Mouse (Mus musculus) embryonic facial prominence, embryonic 10.5 days (tissue): ENCODE results near the gene Negr1. TPM values are rescaled to one million over a fixed set of nuclear protein-coding genes. Genes with fewer than 3 reads are reported as not detected.
A peak's percentile ranks its signal among the peaks of the same experiment; 100 is the strongest.

Experiments used
- DNase-seq: peaks from one replicate; pipeline ENCODE4 v3.0.0-alpha.2; 2017; ENCODE audit warnings: low spot score
- H3K27ac ChIP-seq: fragments of 300-500 bp; sonication (generic); replicated peaks from 2 replicates; pipeline ENCODE4 v1.5.1; 2016; ENCODE audit warnings: mild to moderate bottlenecking
- H3K27me3 ChIP-seq: fragments of 300-500 bp; sonication (generic); replicated peaks from 2 replicates; pipeline ENCODE4 v1.6.1; 2016; ENCODE audit warnings: low read depth, mild to moderate bottlenecking; ENCODE audit not compliant: poor library complexity, severe bottlenecking
- H3K36me3 ChIP-seq: fragments of 300-500 bp; sonication (generic); replicated peaks from 2 replicates; pipeline ENCODE4 v1.6.1; 2016; ENCODE audit warnings: mild to moderate bottlenecking, moderate library complexity
- H3K4me1 ChIP-seq: fragments of 300-500 bp; sonication (generic); 2 replicates; pipeline ENCODE4 v1.6.1; 2016
- H3K4me3 ChIP-seq: fragments of 300-500 bp; sonication (generic); 2 replicates; pipeline ENCODE4 v1.5.1; 2016; ENCODE audit warnings: mild to moderate bottlenecking, moderate library complexity
- H3K9me3 ChIP-seq: fragments of 300-500 bp; sonication (generic); 2 replicates; pipeline ENCODE4 v1.6.1; 2016; ENCODE audit warnings: mild to moderate bottlenecking
- WGBS: fragments of 180-500 bp; shearing (Covaris S2); methylation state at CpG from one replicate; pipeline ENCODE4 v1.1.7; 2016; 5-methylcytosine and 5-hydroxymethylcytosine counted together
- polyA plus RNA-seq: library from polyadenylated mRNA; unstranded; fragments of >200 nt; fragmentation: Nextera tagmentation; extraction: Ambion mirVana; gene quantifications from 2 replicates; pipeline ENCODE4 v1.2.1, GENCODE M21; 2016

Gene Negr1
- polyA plus RNA-seq, 1 experiment from 2014 or later: 3.6 TPM

- Histone ChIP-seq H3K9me3 (no peaks in the 10 kb centered on the region), H3K36me3 (no peaks in the 10 kb centered on the region), H3K27me3 (no peaks in the 10 kb centered on the region), H3K4me3 (no peak overlapping the region), H3K4me1 (no peaks in the 10 kb centered on the region), H3K27ac (no peak overlapping the region)
- DNase-seq: no peak
- WGBS: 92% methylated on average over 1 of the region's 1 CpGs
Measured at GRCm38 (mm10) chr3:157080585-157080984, 519.0 kb downstream of the Negr1 start.

- DNase-seq: no peak
- WGBS: 88% methylated on average over 8 of the region's 8 CpGs
- no peak overlapping the region for H3K4me3 ChIP-seq
- H3K4me1 ChIP-seq: no peaks in the 10 kb centered on the region
- no peaks in the 10 kb centered on the region for H3K27me3 ChIP-seq
- H3K9me3 ChIP-seq: no peaks in the 10 kb centered on the region
- H3K36me3 ChIP-seq: no peaks in the 10 kb centered on the region
- H3K27ac ChIP-seq: no peak overlapping the region
Measured at GRCm38 (mm10) chr3:157082808-157083784, 521.5 kb downstream of the Negr1 start.

GRCm38 (mm10) chr3:157085180-157085579 lies 523.6 kb downstream of the Negr1 start:
- Histone ChIP-seq H3K4me3 (no peak overlapping the region), H3K27me3 (no peaks in the 10 kb centered on the region), H3K36me3 (no peaks in the 10 kb centered on the region), H3K27ac (no peak overlapping the region), H3K4me1 (no peaks in the 10 kb centered on the region), H3K9me3 (no peaks in the 10 kb centered on the region)
- no peak for DNase-seq
- WGBS: 79% methylated on average over 1 of the region's 1 CpGs

- Histone ChIP-seq H3K27ac (no peak overlapping the region), H3K4me3 (no peak overlapping the region), H3K9me3 (no peaks in the 10 kb centered on the region), H3K36me3 (no peaks in the 10 kb centered on the region), H3K4me1 (no peaks in the 10 kb centered on the region), H3K27me3 (no peaks in the 10 kb centered on the region)
- DNase-seq: no peak
- WGBS: 65% methylated on average over 4 of the region's 4 CpGs
Measured at GRCm38 (mm10) chr3:157090051-157090450, 528.5 kb downstream of the Negr1 start.

- WGBS: 94% methylated on average over 1 of the region's 1 CpGs
- Histone ChIP-seq H3K4me1 (no peaks in the 10 kb centered on the region), H3K27me3 (no peaks in the 10 kb centered on the region), H3K36me3 (no peaks in the 10 kb centered on the region), H3K4me3 (no peak overlapping the region), H3K27ac (no peak overlapping the region), H3K9me3 (no peaks in the 10 kb centered on the region)
- no peak for DNase-seq
Measured at GRCm38 (mm10) chr3:157096284-157096683, 534.7 kb downstream of the Negr1 start.

- Histone ChIP-seq H3K36me3 (no peaks in the 10 kb centered on the region), H3K9me3 (no peaks in the 10 kb centered on the region), H3K4me1 (no peaks in the 10 kb centered on the region), H3K27ac (no peak overlapping the region), H3K4me3 (no peak overlapping the region), H3K27me3 (no peaks in the 10 kb centered on the region)
- no peak for DNase-seq
Measured at GRCm38 (mm10) chr3:157097514-157097913, 535.9 kb downstream of the Negr1 start.

GRCm38 (mm10) chr3:157098417-157098816 lies 536.8 kb downstream of the Negr1 start:
- no peaks in the 10 kb centered on the region for H3K36me3 ChIP-seq
- no peak overlapping the region for H3K27ac ChIP-seq
- no peak for DNase-seq
- H3K4me1 ChIP-seq: no peaks in the 10 kb centered on the region
- no peaks in the 10 kb centered on the region for H3K9me3 ChIP-seq
- no peak overlapping the region for H3K4me3 ChIP-seq
- H3K27me3 ChIP-seq: no peaks in the 10 kb centered on the region
- 69% methylated on average over 6 of the region's 6 CpGs for WGBS

GRCm38 (mm10) chr3:157104866-157105579 lies 543.4 kb downstream of the Negr1 start:
- DNase-seq: no peak
- Histone ChIP-seq H3K4me3 (no peak overlapping the region), H3K9me3 (no peaks in the 10 kb centered on the region), H3K36me3 (no peaks in the 10 kb centered on the region), H3K27ac (no peak overlapping the region; the same call in 1 of the 2 replicates), H3K4me1 (peaks cover 13% of the 10 kb centered on the region), H3K27me3 (no peaks in the 10 kb centered on the region)
- WGBS: 84% methylated on average over 3 of the region's 3 CpGs

- H3K9me3 ChIP-seq: no peaks in the 10 kb centered on the region
- WGBS: 37% methylated on average over 6 of the region's 6 CpGs
- H3K4me3 ChIP-seq: no peak overlapping the region
- no peaks in the 10 kb centered on the region for H3K27me3 ChIP-seq
- DNase-seq: peak; percentile 11
- H3K27ac ChIP-seq: no peak overlapping the region
- H3K36me3 ChIP-seq: no peaks in the 10 kb centered on the region
- peaks cover 13% of the 10 kb centered on the region for H3K4me1 ChIP-seq
Measured at GRCm38 (mm10) chr3:157105580-157106264, 544.1 kb downstream of the Negr1 start.

- Histone ChIP-seq H3K36me3 (no peaks in the 10 kb centered on the region), H3K27ac (peak overlapping the region; percentile 24; the same call in 1 of the 2 replicates), H3K27me3 (no peaks in the 10 kb centered on the region), H3K4me3 (no peak overlapping the region), H3K9me3 (no peaks in the 10 kb centered on the region), H3K4me1 (peaks cover 13% of the 10 kb centered on the region)
- 82% methylated on average over 2 of the region's 2 CpGs for WGBS
- no peak for DNase-seq
Measured at GRCm38 (mm10) chr3:157108156-157108555, 546.6 kb downstream of the Negr1 start.

GRCm38 (mm10) chr3:157109308-157109707 lies 547.7 kb downstream of the Negr1 start:
- Histone ChIP-seq H3K36me3 (no peaks in the 10 kb centered on the region), H3K9me3 (no peaks in the 10 kb centered on the region), H3K27me3 (no peaks in the 10 kb centered on the region), H3K4me3 (no peak overlapping the region), H3K4me1 (peaks cover 13% of the 10 kb centered on the region), H3K27ac (no peak overlapping the region)
- DNase-seq: peak; percentile 34

- H3K9me3 ChIP-seq: no peaks in the 10 kb centered on the region
- WGBS: 43% methylated on average over 5 of the region's 5 CpGs
- peaks cover 10% of the 10 kb centered on the region for H3K4me1 ChIP-seq
- no peaks in the 10 kb centered on the region for H3K36me3 ChIP-seq
- no peaks in the 10 kb centered on the region for H3K27me3 ChIP-seq
- no peak overlapping the region for H3K4me3 ChIP-seq
- no peak for DNase-seq
- H3K27ac ChIP-seq: no peak overlapping the region
Measured at GRCm38 (mm10) chr3:157115105-157115760, 553.6 kb downstream of the Negr1 start.
